Mouse (Mus musculus): ENCODE measurements at regions not wholly inside any gene's neighbourhood (a gene's known extent, or its start where the extent isn't known, plus 50 kb on each side); places are given as distances from the start of the nearest gene placed in this dataset.

- WGBS: 91% methylated on average over 5 of the region's 5 CpGs
- H3K9ac ChIP-seq (replicated peaks; ENCODE audit: low read length): no peak overlapping the region
- no peak overlapping the region for H3K27ac ChIP-seq (ENCODE audit: low read length)
- no peaks in the 10 kb centered on the region; the same call in 1 of the 2 replicates for H3K27me3 ChIP-seq (ENCODE audit: insufficient read depth, low read length)
- H3K4me3 ChIP-seq (ENCODE audit: low read length): no peak overlapping the region
- no peak overlapping the region for H3K4me2 ChIP-seq (replicated peaks; ENCODE audit: low read depth, low read length)
- H3K36me3 ChIP-seq (ENCODE audit: insufficient read depth, low read length): no peaks in the 10 kb centered on the region
- ATAC-seq (ENCODE audit: low FRiP score, low TSS enrichment): no peak
- H3K9me3 ChIP-seq (ENCODE audit: low read length): no peaks in the 10 kb centered on the region
- peaks cover 9% of the 10 kb centered on the region; the same call in 1 of the 2 replicates for H3K4me1 ChIP-seq (ENCODE audit: insufficient read depth, low read length)
Observed at GRCm38 (mm10) chr11:64829429-64829828, 149.4 kb upstream of the Elac2 start.

DNA sequence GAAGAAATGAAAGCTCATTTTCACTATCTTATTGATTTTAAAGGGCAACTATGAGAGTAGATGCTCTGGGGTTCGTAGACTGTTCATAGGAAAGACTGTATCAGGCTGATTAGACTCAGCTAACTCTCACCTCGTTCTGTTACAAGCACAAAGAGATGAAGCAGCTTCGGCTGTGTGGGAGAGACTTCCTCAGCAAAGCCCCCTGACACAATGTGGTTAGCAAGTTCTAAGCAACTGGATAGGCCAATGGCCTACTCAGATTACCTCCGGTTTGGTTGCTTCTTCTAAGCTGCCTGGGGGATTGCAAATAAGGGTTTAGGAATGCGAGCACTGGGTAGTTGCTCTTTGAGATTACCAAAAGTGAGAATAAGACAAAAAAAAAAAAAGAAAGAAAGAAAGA lies 146.4 kb upstream of the Elac2 start:
- H3K9me3 ChIP-seq (ENCODE audit: low read length): no peaks in the 10 kb centered on the region
- H3K27me3 ChIP-seq (ENCODE audit: insufficient read depth, low read length): no peaks in the 10 kb centered on the region; the same call in 1 of the 2 replicates
- H3K4me3 ChIP-seq (ENCODE audit: low read length): no peak overlapping the region
- H3K9ac ChIP-seq (replicated peaks; ENCODE audit: low read length): no peak overlapping the region
- no peaks in the 10 kb centered on the region for H3K36me3 ChIP-seq (ENCODE audit: insufficient read depth, low read length)
- peaks cover 9% of the 10 kb centered on the region; the same call in 1 of the 2 replicates for H3K4me1 ChIP-seq (ENCODE audit: insufficient read depth, low read length)
- no peak overlapping the region for H3K27ac ChIP-seq (ENCODE audit: low read length)
- H3K4me2 ChIP-seq (replicated peaks; ENCODE audit: low read depth, low read length): no peak overlapping the region
- WGBS: 39% methylated on average over 5 of the region's 5 CpGs
- no peak for ATAC-seq (ENCODE audit: low FRiP score, low TSS enrichment)

DNA sequence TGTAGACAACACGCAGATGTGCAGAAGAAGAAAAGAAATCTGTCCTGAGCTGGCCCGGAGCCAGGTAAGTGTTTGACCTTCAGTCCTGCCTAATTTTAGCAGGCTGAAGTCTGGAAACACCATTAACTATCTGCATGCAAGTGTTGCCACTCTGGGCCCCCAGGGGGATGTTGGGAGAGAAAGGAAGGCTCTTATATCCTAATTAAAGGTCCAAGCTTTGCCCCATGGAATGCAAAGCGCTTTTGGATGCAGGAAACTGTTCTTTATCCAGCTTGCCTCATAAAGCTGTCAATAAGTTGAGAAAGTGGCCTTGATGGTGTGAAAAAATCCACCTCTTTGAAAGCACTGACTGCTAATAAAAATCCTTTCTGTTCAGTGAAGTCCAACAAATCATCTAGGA lies 145.1 kb upstream of the Elac2 start:
- 12% methylated on average over 3 of the region's 3 CpGs for WGBS
- no peak for ATAC-seq (ENCODE audit: low FRiP score, low TSS enrichment)
- no peak overlapping the region for H3K27ac ChIP-seq (ENCODE audit: low read length)
- H3K36me3 ChIP-seq (ENCODE audit: insufficient read depth, low read length): no peaks in the 10 kb centered on the region
- no peak overlapping the region for H3K4me3 ChIP-seq (ENCODE audit: low read length)
- no peak overlapping the region for H3K9ac ChIP-seq (replicated peaks; ENCODE audit: low read length)
- H3K4me2 ChIP-seq (replicated peaks; ENCODE audit: low read depth, low read length): no peak overlapping the region
- H3K9me3 ChIP-seq (ENCODE audit: low read length): no peaks in the 10 kb centered on the region
- H3K27me3 ChIP-seq (ENCODE audit: insufficient read depth, low read length): no peaks in the 10 kb centered on the region; the same call in 1 of the 2 replicates
- peaks cover 9% of the 10 kb centered on the region; the same call in 1 of the 2 replicates for H3K4me1 ChIP-seq (ENCODE audit: insufficient read depth, low read length)

GRCm38 (mm10) chr11:64836771-64837170 lies 142.1 kb upstream of the Elac2 start:
- Histone ChIP-seq H3K36me3 (ENCODE audit: insufficient read depth, low read length) (no peaks in the 10 kb centered on the region), H3K4me2 (replicated peaks; ENCODE audit: low read depth, low read length) (no peak overlapping the region), H3K27ac (ENCODE audit: low read length) (no peak overlapping the region), H3K4me3 (ENCODE audit: low read length) (no peak overlapping the region), H3K9me3 (ENCODE audit: low read length) (no peaks in the 10 kb centered on the region), H3K27me3 (ENCODE audit: insufficient read depth, low read length) (no peaks in the 10 kb centered on the region; the same call in 1 of the 2 replicates), H3K9ac (replicated peaks; ENCODE audit: low read length) (no peak overlapping the region), H3K4me1 (ENCODE audit: insufficient read depth, low read length) (peaks cover 9% of the 10 kb centered on the region; the same call in 1 of the 2 replicates)
- 60% methylated on average over 7 of the region's 8 CpGs for WGBS
- ATAC-seq (ENCODE audit: low FRiP score, low TSS enrichment): no peak

DNA sequence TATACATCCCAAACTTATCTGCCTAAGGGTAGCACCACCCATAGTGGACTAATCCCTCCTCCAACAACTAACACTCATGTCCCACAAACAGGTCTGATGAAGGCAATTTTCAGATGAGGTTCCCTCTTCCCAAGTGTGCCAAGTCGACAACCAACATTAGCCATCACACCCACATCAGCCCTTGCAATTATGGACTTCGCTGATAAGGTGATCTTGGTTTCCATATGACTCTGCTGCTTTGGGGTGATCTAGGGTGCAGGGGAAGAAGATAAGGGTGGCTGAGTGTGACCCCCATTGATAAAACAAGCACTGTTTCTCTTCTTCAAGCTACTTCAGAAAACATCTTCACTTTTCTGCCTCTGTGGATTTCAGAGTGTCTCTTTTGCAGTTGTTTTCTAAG lies 137.7 kb upstream of the Elac2 start:
- no peak overlapping the region for H3K4me2 ChIP-seq (replicated peaks; ENCODE audit: low read depth, low read length)
- H3K9ac ChIP-seq (replicated peaks; ENCODE audit: low read length): no peak overlapping the region
- H3K4me1 ChIP-seq (ENCODE audit: insufficient read depth, low read length): no peaks in the 10 kb centered on the region
- no peak overlapping the region for H3K4me3 ChIP-seq (ENCODE audit: low read length)
- H3K9me3 ChIP-seq (ENCODE audit: low read length): no peaks in the 10 kb centered on the region
- H3K27ac ChIP-seq (ENCODE audit: low read length): no peak overlapping the region
- H3K27me3 ChIP-seq (ENCODE audit: insufficient read depth, low read length): no peaks in the 10 kb centered on the region
- no peak for ATAC-seq (ENCODE audit: low FRiP score, low TSS enrichment)
- WGBS: 94% methylated on average over 2 of the region's 2 CpGs
- H3K36me3 ChIP-seq (ENCODE audit: insufficient read depth, low read length): no peaks in the 10 kb centered on the region

GRCm38 (mm10) chr11:64842775-64843530 lies 135.9 kb upstream of the Elac2 start:
- Histone ChIP-seq H3K27me3 (ENCODE audit: insufficient read depth, low read length) (no peaks in the 10 kb centered on the region), H3K27ac (ENCODE audit: low read length) (no peak overlapping the region), H3K4me1 (ENCODE audit: insufficient read depth, low read length) (no peaks in the 10 kb centered on the region), H3K9me3 (ENCODE audit: low read length) (no peaks in the 10 kb centered on the region), H3K9ac (replicated peaks; ENCODE audit: low read length) (no peak overlapping the region), H3K36me3 (ENCODE audit: insufficient read depth, low read length) (no peaks in the 10 kb centered on the region), H3K4me3 (ENCODE audit: low read length) (no peak overlapping the region), H3K4me2 (replicated peaks; ENCODE audit: low read depth, low read length) (no peak overlapping the region)
- ATAC-seq (ENCODE audit: low FRiP score, low TSS enrichment): no peak
- 39% methylated on average over 18 of the region's 18 CpGs for WGBS

- H3K9ac ChIP-seq (replicated peaks; ENCODE audit: low read length): no peak overlapping the region
- H3K4me1 ChIP-seq (ENCODE audit: insufficient read depth, low read length): no peaks in the 10 kb centered on the region
- H3K27me3 ChIP-seq (ENCODE audit: insufficient read depth, low read length): no peaks in the 10 kb centered on the region
- no peak overlapping the region for H3K4me3 ChIP-seq (ENCODE audit: low read length)
- H3K27ac ChIP-seq (ENCODE audit: low read length): no peak overlapping the region
- H3K9me3 ChIP-seq (ENCODE audit: low read length): no peaks in the 10 kb centered on the region
- H3K4me2 ChIP-seq (replicated peaks; ENCODE audit: low read depth, low read length): no peak overlapping the region
- no peaks in the 10 kb centered on the region for H3K36me3 ChIP-seq (ENCODE audit: insufficient read depth, low read length)
- no peak for ATAC-seq (ENCODE audit: low FRiP score, low TSS enrichment)
- 84% methylated on average over 7 of the region's 7 CpGs for WGBS
Observed at GRCm38 (mm10) chr11:64846577-64847147, 132.2 kb upstream of the Elac2 start.

GRCm38 (mm10) chr11:64859636-64860035 lies 119.2 kb upstream of the Elac2 start:
- Histone ChIP-seq H3K4me1 (ENCODE audit: insufficient read depth, low read length) (no peaks in the 10 kb centered on the region), H3K27ac (ENCODE audit: low read length) (no peak overlapping the region), H3K4me2 (replicated peaks; ENCODE audit: low read depth, low read length) (no peak overlapping the region), H3K9me3 (ENCODE audit: low read length) (no peaks in the 10 kb centered on the region), H3K4me3 (ENCODE audit: low read length) (no peak overlapping the region), H3K27me3 (ENCODE audit: insufficient read depth, low read length) (no peaks in the 10 kb centered on the region), H3K36me3 (ENCODE audit: insufficient read depth, low read length) (no peaks in the 10 kb centered on the region), H3K9ac (replicated peaks; ENCODE audit: low read length) (no peak overlapping the region)
- no peak for ATAC-seq (ENCODE audit: low FRiP score, low TSS enrichment)
- WGBS: 66% methylated on average over 3 of the region's 3 CpGs

- no peak overlapping the region for H3K9ac ChIP-seq (replicated peaks; ENCODE audit: low read length)
- no peak overlapping the region for H3K27ac ChIP-seq (ENCODE audit: low read length)
- H3K36me3 ChIP-seq (ENCODE audit: insufficient read depth, low read length): no peaks in the 10 kb centered on the region
- no peak overlapping the region for H3K4me3 ChIP-seq (ENCODE audit: low read length)
- H3K27me3 ChIP-seq (ENCODE audit: insufficient read depth, low read length): no peaks in the 10 kb centered on the region
- H3K9me3 ChIP-seq (ENCODE audit: low read length): no peaks in the 10 kb centered on the region
- ATAC-seq (ENCODE audit: low FRiP score, low TSS enrichment): no peak
- no peaks in the 10 kb centered on the region for H3K4me1 ChIP-seq (ENCODE audit: insufficient read depth, low read length)
- 53% methylated on average over 8 of the region's 8 CpGs for WGBS
- no peak overlapping the region for H3K4me2 ChIP-seq (replicated peaks; ENCODE audit: low read depth, low read length)
Observed at GRCm38 (mm10) chr11:64880674-64881073, 98.2 kb upstream of the Elac2 start.

GRCm38 (mm10) chr11:64884518-64884917 lies 94.3 kb upstream of the Elac2 start:
- Histone ChIP-seq H3K4me3 (ENCODE audit: low read length) (no peak overlapping the region), H3K9ac (replicated peaks; ENCODE audit: low read length) (no peak overlapping the region), H3K27me3 (ENCODE audit: insufficient read depth, low read length) (no peaks in the 10 kb centered on the region), H3K36me3 (ENCODE audit: insufficient read depth, low read length) (no peaks in the 10 kb centered on the region), H3K4me2 (replicated peaks; ENCODE audit: low read depth, low read length) (no peak overlapping the region), H3K4me1 (ENCODE audit: insufficient read depth, low read length) (no peaks in the 10 kb centered on the region), H3K27ac (ENCODE audit: low read length) (no peak overlapping the region), H3K9me3 (ENCODE audit: low read length) (no peaks in the 10 kb centered on the region)
- no peak for ATAC-seq (ENCODE audit: low FRiP score, low TSS enrichment)
- 67% methylated on average over 2 of the region's 2 CpGs for WGBS

Measured in kidney, embryonic 16.5 days (tissue).